Mouse (Mus musculus): ENCODE measurements at regions not wholly inside any gene's neighbourhood (a gene's known extent, or its start where the extent isn't known, plus 50 kb on each side); places are given as distances from the start of the nearest gene placed in this dataset.

- H3K4me2 ChIP-seq (ENCODE audit: low read depth, low read length) = no peak overlapping the region
- no peaks in the 10 kb centered on the region for H3K27me3 ChIP-seq (ENCODE audit: insufficient read depth, low read length)
- H3K4me1 ChIP-seq (ENCODE audit: insufficient read depth, low read length) = no peaks in the 10 kb centered on the region
- ATAC-seq (no peak), DNase-seq (ENCODE audit: low spot score) (no peak)
- no peak overlapping the region for H3K27ac ChIP-seq
- no peak overlapping the region for H3K4me3 ChIP-seq (ENCODE audit: low read length)
- no peak for TF ChIP-seq CTCF (IDR thresholded peaks at IDR 0.05; ENCODE audit: low read depth)
- H3K9me3 ChIP-seq (ENCODE audit: low read length) = no peaks in the 10 kb centered on the region
- no peak overlapping the region for H3K9ac ChIP-seq (replicated peaks; ENCODE audit: low read length)
- H3K36me3 ChIP-seq (ENCODE audit: insufficient read depth, low read length) = no peaks in the 10 kb centered on the region
- 54% methylated on average over 7 of the region's 7 CpGs for WGBS
These were observed 130.2 kb downstream of the Gm26897 start for GRCm38 (mm10) chr5:111863922-111864321.

- H3K27ac ChIP-seq = no peak overlapping the region
- H3K4me1 ChIP-seq (ENCODE audit: insufficient read depth, low read length) = no peaks in the 10 kb centered on the region
- H3K36me3 ChIP-seq (ENCODE audit: insufficient read depth, low read length) = no peaks in the 10 kb centered on the region
- H3K9me3 ChIP-seq (ENCODE audit: low read length) = no peaks in the 10 kb centered on the region
- DNase-seq (ENCODE audit: low spot score) = no peak
- no peak overlapping the region for H3K4me2 ChIP-seq (ENCODE audit: low read depth, low read length)
- no peak overlapping the region for H3K9ac ChIP-seq (replicated peaks; ENCODE audit: low read length)
- ATAC-seq = no peak
- H3K4me3 ChIP-seq (ENCODE audit: low read length) = no peak overlapping the region
- WGBS = 68% methylated on average over 13 of the region's 13 CpGs
- TF ChIP-seq CTCF (IDR thresholded peaks at IDR 0.05; ENCODE audit: low read depth) = no peak
- H3K27me3 ChIP-seq (ENCODE audit: insufficient read depth, low read length) = no peaks in the 10 kb centered on the region
These were observed 130.9 kb downstream of the Gm26897 start for GRCm38 (mm10) chr5:111864606-111865005.

GRCm38 (mm10) chr5:111869011-111869410 lies 135.3 kb downstream of the Gm26897 start:
- peak; percentile 27 for DNase-seq (ENCODE audit: low spot score)
- WGBS = 66% methylated on average over 12 of the region's 12 CpGs
- Histone ChIP-seq H3K9me3 (ENCODE audit: low read length) (peaks cover 12% of the 10 kb centered on the region), H3K9ac (replicated peaks; ENCODE audit: low read length) (no peak overlapping the region), H3K27ac (no peak overlapping the region), H3K27me3 (ENCODE audit: insufficient read depth, low read length) (no peaks in the 10 kb centered on the region), H3K4me2 (ENCODE audit: low read depth, low read length) (no peak overlapping the region), H3K36me3 (ENCODE audit: insufficient read depth, low read length) (no peaks in the 10 kb centered on the region), H3K4me1 (ENCODE audit: insufficient read depth, low read length) (no peaks in the 10 kb centered on the region), H3K4me3 (ENCODE audit: low read length) (no peak overlapping the region)
- TF ChIP-seq CTCF (IDR thresholded peaks at IDR 0.05; ENCODE audit: low read depth) = no peak
- no peak for ATAC-seq

GRCm38 (mm10) chr5:111877165-111877793 lies 143.6 kb downstream of the Gm26897 start:
- DNase-seq (ENCODE audit: low spot score) = peak; percentile 40
- H3K36me3 ChIP-seq (ENCODE audit: insufficient read depth, low read length) = no peaks in the 10 kb centered on the region
- no peak for TF ChIP-seq CTCF (IDR thresholded peaks at IDR 0.05; ENCODE audit: low read depth)
- no peak overlapping the region for H3K4me3 ChIP-seq (ENCODE audit: low read length)
- no peak overlapping the region for H3K27ac ChIP-seq
- no peak overlapping the region for H3K9ac ChIP-seq (replicated peaks; ENCODE audit: low read length)
- 15% methylated on average over 8 of the region's 8 CpGs for WGBS
- H3K4me1 ChIP-seq (ENCODE audit: insufficient read depth, low read length) = no peaks in the 10 kb centered on the region
- H3K4me2 ChIP-seq (ENCODE audit: low read depth, low read length) = no peak overlapping the region
- H3K27me3 ChIP-seq (ENCODE audit: insufficient read depth, low read length) = no peaks in the 10 kb centered on the region
- ATAC-seq = no peak
- H3K9me3 ChIP-seq (ENCODE audit: low read length) = no peaks in the 10 kb centered on the region

GRCm38 (mm10) chr5:111879044-111879443 lies 145.3 kb downstream of the Gm26897 start:
- Histone ChIP-seq H3K27me3 (ENCODE audit: insufficient read depth, low read length) (no peaks in the 10 kb centered on the region), H3K4me3 (ENCODE audit: low read length) (no peak overlapping the region), H3K27ac (no peak overlapping the region), H3K4me1 (ENCODE audit: insufficient read depth, low read length) (no peaks in the 10 kb centered on the region), H3K9me3 (ENCODE audit: low read length) (no peaks in the 10 kb centered on the region), H3K36me3 (ENCODE audit: insufficient read depth, low read length) (no peaks in the 10 kb centered on the region), H3K4me2 (ENCODE audit: low read depth, low read length) (no peak overlapping the region), H3K9ac (replicated peaks; ENCODE audit: low read length) (no peak overlapping the region)
- no peak for TF ChIP-seq CTCF (IDR thresholded peaks at IDR 0.05; ENCODE audit: low read depth)
- ATAC-seq = no peak
- DNase-seq (ENCODE audit: low spot score) = no peak

- H3K36me3 ChIP-seq (ENCODE audit: insufficient read depth, low read length) = no peaks in the 10 kb centered on the region
- DNase-seq (ENCODE audit: low spot score) (no peak), ATAC-seq (no peak)
- no peak overlapping the region for H3K4me2 ChIP-seq (ENCODE audit: low read depth, low read length)
- 72% methylated on average over 2 of the region's 2 CpGs for WGBS
- H3K4me3 ChIP-seq (ENCODE audit: low read length) = no peak overlapping the region
- no peaks in the 10 kb centered on the region for H3K9me3 ChIP-seq (ENCODE audit: low read length)
- H3K9ac ChIP-seq (replicated peaks; ENCODE audit: low read length) = no peak overlapping the region
- no peak for TF ChIP-seq CTCF (IDR thresholded peaks at IDR 0.05; ENCODE audit: low read depth)
- H3K4me1 ChIP-seq (ENCODE audit: insufficient read depth, low read length) = no peaks in the 10 kb centered on the region
- H3K27ac ChIP-seq = no peak overlapping the region
- H3K27me3 ChIP-seq (ENCODE audit: insufficient read depth, low read length) = no peaks in the 10 kb centered on the region
These were observed 146.5 kb downstream of the Gm26897 start for GRCm38 (mm10) chr5:111880268-111880667.

GRCm38 (mm10) chr5:111881517-111881916 lies 147.8 kb downstream of the Gm26897 start:
- DNase-seq (ENCODE audit: low spot score) (no peak), ATAC-seq (no peak)
- Histone ChIP-seq H3K27me3 (ENCODE audit: insufficient read depth, low read length) (no peaks in the 10 kb centered on the region), H3K4me3 (ENCODE audit: low read length) (no peak overlapping the region), H3K4me2 (ENCODE audit: low read depth, low read length) (no peak overlapping the region), H3K4me1 (ENCODE audit: insufficient read depth, low read length) (peaks cover 4% of the 10 kb centered on the region; the same call in 1 of the 2 replicates), H3K36me3 (ENCODE audit: insufficient read depth, low read length) (no peaks in the 10 kb centered on the region), H3K27ac (no peak overlapping the region), H3K9ac (replicated peaks; ENCODE audit: low read length) (no peak overlapping the region), H3K9me3 (ENCODE audit: low read length) (no peaks in the 10 kb centered on the region)
- TF ChIP-seq CTCF (IDR thresholded peaks at IDR 0.05; ENCODE audit: low read depth) = no peak
- WGBS = 25% methylated on average over 5 of the region's 5 CpGs
